Mouse (Mus musculus) midbrain, postnatal 0 days (tissue): ENCODE results near the gene Nup93. TPM values are rescaled to one million over a fixed set of nuclear protein-coding genes. Genes with fewer than 3 reads are reported as not detected.
A peak's percentile ranks its signal among the peaks of the same experiment; 100 is the strongest.

Experiments used
- ATAC-seq: fragments of 200-750 bp; cut with Nextera tagmentation; 2 replicates; pipeline ENCODE4 v1.8.0; 2017; ENCODE audit warnings: moderate number of reproducible peaks, mild to moderate bottlenecking, moderate TSS enrichment, moderate library complexity; ENCODE audit not compliant: low FRiP score
- DNase-seq: peaks from one replicate; pipeline ENCODE4 v3.0.0-alpha.2; 2015; ENCODE audit warnings: low spot score
- H3K27ac ChIP-seq: fragments of 300-500 bp; sonication (generic); 2 replicates; pipeline ENCODE4 v1.5.1; 2014; ENCODE audit warnings: low read depth, mild to moderate bottlenecking, low read length, mixed read lengths
- H3K27me3 ChIP-seq: fragments of 300-500 bp; sonication (generic); 2 replicates; pipeline ENCODE4 v1.6.1; 2014; ENCODE audit warnings: low read length, control low read depth, mixed read lengths; ENCODE audit not compliant: insufficient read depth
- H3K36me3 ChIP-seq: fragments of 300-500 bp; sonication (generic); 2 replicates; pipeline ENCODE4 v1.6.1; 2014; ENCODE audit warnings: low read length, control low read depth, mixed read lengths; ENCODE audit not compliant: insufficient read depth
- H3K4me1 ChIP-seq: fragments of 300-500 bp; sonication (generic); 2 replicates; pipeline ENCODE4 v1.6.1; 2014; ENCODE audit warnings: mild to moderate bottlenecking, control low read depth, antibody characterized with exemption, low read length, mixed read lengths; ENCODE audit not compliant: insufficient read depth
- H3K4me2 ChIP-seq: fragments of 300-500 bp; sonication (generic); 2 replicates; pipeline ENCODE4 v1.6.1; 2014; ENCODE audit warnings: low read depth, mild to moderate bottlenecking, low read length, mixed read lengths; ENCODE audit not compliant: poor library complexity, severe bottlenecking
- H3K4me3 ChIP-seq: fragments of 300-500 bp; sonication (generic); 2 replicates; pipeline ENCODE4 v1.5.1; 2014; ENCODE audit warnings: low read depth, mild to moderate bottlenecking, low read length, moderate library complexity
- H3K9ac ChIP-seq: fragments of 300-500 bp; sonication (generic); replicated peaks from 2 replicates; pipeline ENCODE4 v1.6.1; 2014; ENCODE audit warnings: mild to moderate bottlenecking, low read length, moderate library complexity, mixed read lengths; ENCODE audit not compliant: poor library complexity, severe bottlenecking
- H3K9me3 ChIP-seq: fragments of 300-500 bp; sonication (generic); 2 replicates; pipeline ENCODE4 v1.6.1; 2016; ENCODE audit warnings: low read length, control low read depth
- CTCF ChIP-seq: IDR thresholded peaks from 2 replicates; pipeline ENCODE4 v1.5.1; 2016; ENCODE audit warnings: antibody characterized with exemption, mild to moderate bottlenecking
- WGBS: fragments of 180-500 bp; shearing (Covaris S2); extraction: QIAGEN DNeasy Blood & Tissue Kit; methylation state at CpG from one replicate; pipeline ENCODE4 v1.1.7; 2014; 5-methylcytosine and 5-hydroxymethylcytosine counted together
- polyA plus RNA-seq: library from polyadenylated mRNA; unstranded; fragments of >200 nt; fragmentation: Nextera tagmentation; extraction: Ambion mirVana; gene quantifications from 2 replicates; pipeline ENCODE4 v1.2.1, GENCODE M21; 2015
- total RNA-seq: library from RNA; depleted of rRNA; stranded (reverse); fragments of >200 nt; gene quantifications from 2 replicates; pipeline ENCODE4 v1.2.3, GENCODE M21; 2014

Gene Nup93
- total and polyA plus RNA-seq, 2 experiments from 2014 or later, result 39.9 to 65.3 TPM

DNA sequence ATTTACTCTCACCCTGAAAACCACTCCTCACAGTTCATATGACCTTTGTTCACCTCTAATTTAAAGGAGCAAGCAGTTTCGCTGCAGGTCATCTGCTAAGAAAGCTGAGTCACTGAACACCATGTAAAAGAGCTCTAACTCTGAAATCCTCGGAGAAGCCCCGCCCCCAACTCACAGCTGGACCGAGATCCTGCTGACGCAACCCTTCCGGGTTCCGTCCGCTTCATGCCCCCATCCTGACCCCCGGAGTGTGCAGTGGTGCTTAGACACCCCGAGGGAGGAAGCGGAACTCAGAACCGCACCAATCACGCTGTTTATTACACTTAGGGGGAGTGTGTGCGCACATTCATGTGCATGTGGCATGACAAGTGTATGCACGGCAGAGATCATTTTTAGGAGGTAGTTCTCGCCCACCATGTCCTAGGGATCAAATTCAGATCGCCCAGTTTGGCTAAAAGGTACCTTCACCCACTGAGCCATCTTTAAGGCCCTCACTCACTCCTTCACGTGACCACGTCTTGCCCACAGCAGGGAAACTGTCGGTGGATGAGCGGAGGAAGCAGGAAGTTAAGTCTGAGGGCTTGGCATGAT is 23.2 kb upstream of the Nup93 start:
- Histone ChIP-seq H3K4me2 (peak overlapping the region; percentile 40), H3K27me3 (peaks cover 11% of the 10 kb centered on the region), H3K9ac (no peak overlapping the region), H3K27ac (no peak overlapping the region), H3K4me1 (no peaks in the 10 kb centered on the region), H3K36me3 (no peaks in the 10 kb centered on the region), H3K4me3 (peak overlapping the region; percentile 18; the same call in 1 of the 2 replicates), H3K9me3 (no peaks in the 10 kb centered on the region)
- DNase-seq, result no peak
- WGBS, result 30% methylated on average over 21 of the region's 21 CpGs
- no peak for ATAC-seq
- no peak for TF ChIP-seq CTCF

DNA sequence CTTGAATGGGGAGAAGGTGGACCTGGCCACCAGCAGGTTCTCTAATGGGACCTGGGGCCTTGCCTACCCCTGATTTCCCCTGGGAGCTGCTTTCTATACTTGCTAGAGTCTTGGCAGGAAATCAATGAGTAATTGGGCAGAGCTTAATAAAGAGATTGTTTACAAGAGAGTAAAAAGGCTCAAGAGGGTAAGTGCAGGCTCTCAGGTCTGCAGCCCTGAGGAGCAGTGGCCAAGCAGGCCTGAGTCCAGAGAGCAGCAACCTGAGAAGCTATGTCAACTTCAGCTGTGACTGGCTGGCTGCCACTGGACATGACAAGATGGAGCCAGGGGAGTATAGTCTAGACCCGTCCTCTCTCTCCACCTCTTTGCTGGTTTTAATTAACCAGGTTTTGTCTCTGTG is 21.4 kb upstream of the Nup93 start:
- no peaks in the 10 kb centered on the region for H3K36me3 ChIP-seq
- no peaks in the 10 kb centered on the region for H3K27me3 ChIP-seq
- H3K9me3 ChIP-seq, result no peaks in the 10 kb centered on the region
- no peaks in the 10 kb centered on the region for H3K4me1 ChIP-seq
- DNase-seq (no peak), ATAC-seq (no peak)
- no peak overlapping the region for H3K4me3 ChIP-seq
- TF ChIP-seq CTCF, result no peak
- no peak overlapping the region for H3K4me2 ChIP-seq
- WGBS, result 82% methylated on average over 1 of the region's 1 CpGs
- no peak overlapping the region for H3K27ac ChIP-seq
- H3K9ac ChIP-seq, result no peak overlapping the region

DNA sequence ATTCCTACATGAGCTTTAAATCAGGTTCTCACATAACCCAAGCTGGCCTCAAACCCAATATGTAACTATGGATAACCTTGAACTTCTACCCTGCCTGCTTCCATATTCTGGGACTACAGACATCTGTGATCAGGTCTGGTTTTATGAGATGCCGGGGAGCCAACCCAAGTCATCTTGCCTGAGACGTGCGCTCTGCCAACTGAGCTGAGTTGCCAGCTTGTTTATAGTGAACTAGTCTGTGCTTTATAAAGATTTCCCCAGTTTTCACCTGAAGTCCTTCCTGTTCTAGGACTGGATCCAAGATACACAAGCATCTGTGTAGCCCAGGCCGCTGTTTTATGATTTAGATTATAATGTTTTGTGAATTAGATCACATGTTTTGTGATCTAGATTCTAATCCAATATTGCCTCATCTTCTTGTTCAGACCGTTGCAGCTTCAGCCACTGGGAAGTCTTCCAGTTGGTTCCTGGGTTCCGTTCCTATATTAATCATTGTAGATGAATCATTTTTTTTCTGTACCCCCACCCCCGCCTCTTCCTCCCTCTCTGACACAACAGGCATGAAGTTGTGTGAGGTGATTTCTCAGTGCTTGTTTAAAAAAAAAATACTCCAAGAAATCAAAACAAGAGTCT is 19.7 kb upstream of the Nup93 start:
- H3K27me3 ChIP-seq, result no peaks in the 10 kb centered on the region
- H3K4me2 ChIP-seq, result no peak overlapping the region
- no peak overlapping the region for H3K4me3 ChIP-seq
- TF ChIP-seq CTCF, result no peak
- H3K4me1 ChIP-seq, result no peaks in the 10 kb centered on the region
- H3K27ac ChIP-seq, result no peak overlapping the region
- no peak for ATAC-seq
- no peaks in the 10 kb centered on the region for H3K36me3 ChIP-seq
- no peaks in the 10 kb centered on the region for H3K9me3 ChIP-seq
- H3K9ac ChIP-seq, result no peak overlapping the region
- 88% methylated on average over 7 of the region's 7 CpGs for WGBS
- DNase-seq, result no peak

DNA sequence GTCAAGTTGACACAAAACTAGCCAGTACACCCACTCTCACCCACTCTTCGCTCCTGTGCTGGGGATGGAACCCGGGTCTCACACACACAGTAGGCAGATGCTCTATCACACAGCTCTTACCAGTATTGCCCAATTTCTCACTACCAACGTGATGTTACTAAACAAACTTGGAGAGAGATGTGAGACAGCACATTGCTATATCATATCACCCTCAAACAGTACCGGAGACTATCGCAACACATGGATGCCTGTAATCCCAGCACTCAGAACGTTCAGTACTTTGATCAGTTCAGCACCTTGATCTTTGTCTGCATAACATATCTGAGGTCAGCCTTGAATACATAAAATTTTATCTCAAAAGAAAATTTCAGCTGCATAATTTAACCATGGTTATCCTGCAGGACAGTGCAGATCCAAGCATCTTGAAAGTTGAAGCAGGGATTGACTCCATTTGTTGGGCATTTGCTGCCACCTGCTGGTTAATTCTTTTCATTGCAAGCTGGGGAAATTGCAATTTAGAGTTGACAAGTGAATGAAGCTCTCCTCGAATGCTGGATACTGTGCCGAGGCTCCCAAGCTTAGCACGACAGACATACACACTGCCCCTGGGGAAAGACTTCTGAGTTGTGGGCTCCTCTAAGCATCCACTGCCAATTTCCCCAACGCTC is 15.0 kb upstream of the Nup93 start:
- Histone ChIP-seq H3K27me3 (no peaks in the 10 kb centered on the region; the same call in 1 of the 2 replicates), H3K4me2 (no peak overlapping the region), H3K27ac (no peak overlapping the region), H3K36me3 (no peaks in the 10 kb centered on the region), H3K9ac (no peak overlapping the region), H3K9me3 (no peaks in the 10 kb centered on the region), H3K4me1 (no peaks in the 10 kb centered on the region), H3K4me3 (no peak overlapping the region)
- ATAC-seq (peak; percentile 65), DNase-seq (peak; percentile 84)
- WGBS, result 41% methylated on average over 10 of the region's 10 CpGs
- TF ChIP-seq CTCF, result peak; percentile 93

DNA sequence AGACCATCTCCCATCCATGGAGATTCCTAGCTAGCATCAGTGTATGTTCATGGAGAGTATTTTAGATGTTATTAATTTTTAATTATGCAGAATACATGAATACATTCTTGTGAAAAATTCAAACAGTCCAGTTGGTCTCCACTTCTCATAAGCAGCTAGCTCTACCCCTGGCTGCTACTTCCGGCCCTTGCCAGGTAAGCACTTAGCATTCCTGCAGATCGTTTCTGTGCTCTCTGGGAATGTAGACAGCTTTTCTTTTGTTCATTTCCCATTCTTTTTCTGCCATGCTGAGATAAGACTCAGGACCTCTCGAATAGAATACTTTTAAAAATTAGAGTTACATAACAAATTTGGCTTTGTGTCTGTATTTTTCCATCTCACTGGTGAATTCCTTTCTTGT is 10.3 kb upstream of the Nup93 start:
- Histone ChIP-seq H3K4me3 (no peak overlapping the region), H3K9ac (no peak overlapping the region), H3K9me3 (no peaks in the 10 kb centered on the region), H3K27me3 (no peaks in the 10 kb centered on the region; the same call in 1 of the 2 replicates), H3K4me1 (no peaks in the 10 kb centered on the region), H3K4me2 (no peak overlapping the region), H3K27ac (no peak overlapping the region), H3K36me3 (no peaks in the 10 kb centered on the region)
- WGBS, result 63% methylated on average over 3 of the region's 3 CpGs
- DNase-seq, result no peak
- no peak for ATAC-seq
- TF ChIP-seq CTCF, result no peak

DNA sequence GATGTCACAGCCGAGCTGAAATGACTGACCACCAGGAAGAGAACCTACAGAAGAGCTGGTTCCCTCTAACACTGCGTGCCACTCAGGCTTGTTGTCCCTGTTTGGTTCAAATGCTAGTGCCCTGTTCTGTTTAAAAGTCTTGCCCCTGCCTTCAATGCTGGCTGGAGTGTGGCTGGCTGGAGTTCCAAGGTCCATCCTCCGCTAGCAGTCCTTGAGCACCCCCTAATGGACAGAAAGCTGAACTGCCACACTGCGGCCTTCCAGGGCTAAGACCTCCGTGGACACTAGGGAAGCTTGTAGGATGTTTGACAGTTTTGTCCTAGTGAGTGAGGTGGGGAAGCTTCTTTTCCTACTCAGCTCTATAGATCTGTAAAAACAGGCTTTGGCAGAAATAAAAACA is 8.6 kb upstream of the Nup93 start:
- 20% methylated on average over 5 of the region's 5 CpGs for WGBS
- no peak for ATAC-seq

More for the DNA sequence above, 8.6 kb upstream of the Nup93 start:
- Histone ChIP-seq H3K4me2 (no peak overlapping the region), H3K27me3 (no peaks in the 10 kb centered on the region; the same call in 1 of the 2 replicates), H3K36me3 (no peaks in the 10 kb centered on the region), H3K4me3 (no peak overlapping the region), H3K4me1 (no peaks in the 10 kb centered on the region), H3K27ac (no peak overlapping the region), H3K9me3 (no peaks in the 10 kb centered on the region), H3K9ac (no peak overlapping the region)
- peak; percentile 88 for TF ChIP-seq CTCF
- peak; percentile 74 for DNase-seq
